Mouse (Mus musculus): ENCODE data around the gene Atp8a2. TPM values are rescaled to one million over a fixed set of nuclear protein-coding genes. Genes with fewer than 3 reads are reported as not detected.

Gene Atp8a2
- total RNA-seq, 2 experiments from 2014 or later, result 0.50 to 0.71 TPM

DNA sequence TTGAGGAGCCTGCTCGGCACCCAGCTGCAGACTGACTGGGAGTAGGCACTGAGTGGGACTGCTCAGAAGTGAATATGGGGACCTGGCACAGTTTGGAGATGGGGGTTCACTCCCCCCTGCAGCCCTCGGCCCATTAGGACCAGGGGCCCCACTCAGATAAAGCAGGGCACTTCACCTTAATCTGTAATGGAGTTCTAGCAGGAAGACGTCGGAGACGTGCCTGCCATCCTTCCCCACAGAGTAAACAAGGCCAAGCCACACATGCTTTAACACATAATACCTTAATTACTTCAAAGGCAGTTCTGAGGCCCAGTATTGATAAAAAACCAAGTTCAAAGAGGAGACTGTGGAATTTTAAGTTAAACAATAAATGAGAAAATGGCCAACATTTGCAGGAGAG, 510.8 kb downstream of the Atp8a2 start:
- Histone ChIP-seq H3K4me3 (no peak overlapping the region), H3K27ac (no peak overlapping the region)
- no peak for TF ChIP-seq CTCF (IDR thresholded peaks at IDR 0.05)
- DNase-seq, result no peak
- intact Hi-C loops (cut with DNase I), result no loop called here

DNA sequence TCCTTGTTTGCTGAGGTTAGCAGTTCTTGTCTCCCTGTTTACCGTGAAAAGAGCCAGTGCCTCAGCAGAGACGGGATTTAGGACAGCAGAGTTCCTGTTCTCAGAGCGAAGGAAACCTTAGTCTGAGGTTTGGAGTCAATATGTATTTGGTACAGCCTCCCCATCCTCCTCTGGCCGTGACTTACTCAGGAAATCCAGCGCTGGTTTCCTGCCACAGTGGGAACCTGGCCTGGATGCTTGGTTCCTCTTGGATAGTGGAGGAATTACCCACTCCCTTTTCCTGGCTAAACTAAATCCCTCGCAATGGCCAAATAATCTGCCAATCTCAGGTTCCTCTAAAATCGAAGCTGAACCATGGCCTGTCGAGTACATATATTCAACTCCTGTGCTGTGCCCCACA, 511.6 kb downstream of the Atp8a2 start:
- intact Hi-C loops (cut with DNase I), result no loop called here
- no peak for DNase-seq
- Histone ChIP-seq H3K27ac (0 out of 2 replicates have a peak overlapping the region, but pooled peaks have one; percentile 48), H3K4me3 (peak overlapping the region; percentile 31)
- no peak for TF ChIP-seq CTCF (IDR thresholded peaks at IDR 0.05)

DNA sequence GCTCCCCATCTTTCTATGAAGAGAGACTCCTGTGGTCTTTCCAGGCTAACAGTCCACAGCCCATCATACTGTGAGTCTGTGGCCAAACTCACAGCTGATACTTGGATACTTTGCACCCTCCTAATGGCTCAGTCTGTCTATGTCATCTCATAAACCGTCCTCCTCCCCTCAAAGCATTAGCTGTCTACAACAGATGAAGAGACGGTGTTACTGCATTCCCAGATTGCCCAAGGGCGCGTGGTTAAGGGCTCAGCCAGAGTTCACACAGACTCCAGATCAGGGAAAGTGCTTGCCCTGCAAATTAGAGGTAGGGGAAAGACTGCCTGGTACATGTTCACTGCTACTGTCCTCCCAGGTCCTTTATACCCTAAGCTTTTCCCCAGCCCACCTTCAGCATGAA, 515.1 kb downstream of the Atp8a2 start:
- no peak for TF ChIP-seq CTCF (IDR thresholded peaks at IDR 0.05)
- H3K27ac ChIP-seq, result no peak overlapping the region
- DNase-seq, result no peak
- H3K4me3 ChIP-seq, result no peak overlapping the region
- intact Hi-C loops (cut with DNase I), result no loop called here

DNA sequence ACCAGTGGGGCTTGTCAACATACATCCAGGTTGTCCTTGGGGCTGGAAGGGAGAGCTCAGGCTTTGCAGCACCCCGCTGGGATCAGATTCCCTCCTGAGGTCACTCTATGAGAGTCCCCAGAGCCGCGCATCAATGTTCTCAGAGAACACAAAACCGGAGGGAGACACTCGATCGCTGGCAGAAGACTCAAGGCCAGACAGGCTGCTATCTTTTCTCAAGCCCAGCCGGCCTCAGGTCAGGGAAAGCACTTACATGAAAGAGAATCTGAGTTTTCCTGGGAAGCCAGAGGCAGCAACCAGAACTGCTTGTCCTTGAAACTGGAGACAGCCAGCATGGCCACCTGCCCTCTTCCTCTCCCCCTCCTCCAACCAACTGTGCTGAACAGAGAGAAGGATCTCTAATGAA, 519.4 kb downstream of the Atp8a2 start:
- DNase-seq, result peak; percentile 78
- H3K27ac ChIP-seq, result peak overlapping the region; percentile 82
- H3K4me3 ChIP-seq, result 0 out of 2 replicates have a peak overlapping the region, but pooled peaks have one; percentile 19
- no peak for TF ChIP-seq CTCF (IDR thresholded peaks at IDR 0.05)
- intact Hi-C loops (cut with DNase I), result loop anchor here (2.0 kb wide), 2 partner anchors 43 to 51 kb away; no protein-coding TSS in a partner anchor

DNA sequence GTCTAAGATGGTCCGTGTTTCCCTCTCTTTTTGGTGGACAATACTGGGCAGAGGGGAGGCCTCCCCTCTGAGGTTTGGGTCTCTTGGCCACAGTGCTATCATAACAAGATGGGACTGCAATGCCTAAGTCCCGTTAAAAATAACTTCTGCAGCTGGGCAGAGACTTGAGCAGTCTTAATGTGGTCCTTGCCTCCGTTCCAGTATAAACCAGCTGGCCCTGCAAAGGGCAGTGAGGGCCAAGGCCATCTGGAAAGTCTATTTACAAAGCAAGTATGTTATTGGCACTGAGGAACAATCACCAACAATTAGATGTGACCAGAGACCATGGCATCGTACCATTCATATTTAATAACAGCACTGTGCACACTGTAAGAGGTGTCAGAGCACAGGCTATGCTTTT, 521.6 kb downstream of the Atp8a2 start:
- DNase-seq, result peak; percentile 51
- intact Hi-C loops (cut with DNase I), result no loop called here
- peak overlapping the region; percentile 81 for H3K27ac ChIP-seq

DNA sequence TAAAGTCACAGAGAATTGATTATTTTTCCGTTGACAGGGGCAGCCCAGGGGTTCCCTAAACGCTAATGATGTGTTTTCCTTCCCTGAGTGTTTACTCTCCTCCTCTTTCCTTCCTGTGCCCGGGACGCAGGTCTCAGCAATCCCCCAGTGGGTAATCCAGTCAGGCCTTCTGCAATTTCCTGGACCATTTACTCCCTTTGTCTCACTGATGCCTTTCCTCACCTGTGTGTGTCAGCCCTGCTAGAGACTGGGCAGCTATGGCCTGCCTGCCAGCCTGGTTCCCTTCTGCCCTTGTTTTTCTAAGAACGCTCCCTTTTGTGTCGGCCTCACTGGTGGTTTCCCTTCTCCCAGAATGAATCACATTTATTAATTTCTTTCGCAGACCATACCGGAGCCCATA, 522.4 kb downstream of the Atp8a2 start:
- DNase-seq, result no peak
- TF ChIP-seq CTCF (IDR thresholded peaks at IDR 0.05), result no peak
- intact Hi-C loops (cut with DNase I), result no loop called here
- Histone ChIP-seq H3K27ac (peak overlapping the region; percentile 81), H3K4me3 (no peak overlapping the region)

More for the DNA sequence above, 521.6 kb downstream of the Atp8a2 start:
- H3K4me3 ChIP-seq, result no peak overlapping the region
- no peak for TF ChIP-seq CTCF (IDR thresholded peaks at IDR 0.05)

DNA sequence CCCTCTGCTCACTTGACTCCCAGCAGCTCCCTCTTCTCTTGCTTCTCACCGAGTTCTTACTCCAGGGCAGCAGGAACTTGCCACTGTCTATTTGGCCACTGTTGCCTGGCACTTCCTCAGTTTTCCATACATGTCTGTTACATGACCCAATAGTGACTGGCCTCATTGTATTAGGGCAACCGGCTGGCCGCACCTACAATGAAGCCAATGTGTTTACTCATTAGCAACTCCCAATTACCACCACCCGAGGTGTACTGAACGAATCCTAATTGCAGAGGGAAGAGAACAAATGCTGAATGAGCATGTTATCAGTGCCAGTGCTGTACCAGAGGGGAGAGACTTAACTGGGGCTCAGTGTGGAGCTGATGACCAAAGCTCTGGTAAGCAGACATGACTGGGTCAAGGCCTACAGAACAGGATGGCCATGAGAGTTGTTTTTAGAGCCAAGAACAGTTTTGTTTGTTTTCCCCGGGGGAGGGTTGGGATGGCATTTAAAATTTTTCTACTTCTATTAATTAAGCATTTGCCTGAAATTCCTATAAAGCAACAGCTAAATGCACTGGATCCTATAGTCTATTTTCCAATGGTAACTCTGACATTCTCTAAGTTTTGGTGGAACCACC, 524.0 kb downstream of the Atp8a2 start:
- TF ChIP-seq CTCF (IDR thresholded peaks at IDR 0.05), result no peak
- DNase-seq, result no peak
- Histone ChIP-seq H3K27ac (no peak overlapping the region), H3K4me3 (no peak overlapping the region)
- intact Hi-C loops (cut with DNase I), result no loop called here

DNA sequence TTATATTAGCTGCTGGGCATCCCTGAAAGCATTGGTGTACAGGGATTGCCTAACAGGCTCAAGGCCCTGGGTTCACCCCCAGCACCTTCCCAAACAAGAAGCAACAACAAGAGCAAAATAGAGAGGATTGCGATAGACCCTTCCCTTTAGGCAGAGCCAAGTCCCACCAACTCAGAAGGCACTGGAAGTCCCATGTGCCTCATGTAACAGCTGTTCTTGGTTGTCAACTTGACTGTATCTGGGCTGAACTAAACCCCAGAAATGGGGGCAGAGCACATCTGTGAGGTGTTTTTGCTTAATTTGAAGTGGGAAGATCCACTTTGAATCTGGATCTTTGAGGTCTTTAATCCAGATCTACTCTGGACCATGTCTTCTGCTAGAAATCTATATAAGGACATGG, 539.9 kb downstream of the Atp8a2 start:
- peak overlapping the region; percentile 89 for H3K27ac ChIP-seq
- DNase-seq, result no peak
- intact Hi-C loops (cut with DNase I), result loop anchor here (2.0 kb wide), 1 partner anchor 30 kb away; no protein-coding TSS in a partner anchor
- no peak for TF ChIP-seq CTCF (IDR thresholded peaks at IDR 0.05)
- H3K4me3 ChIP-seq, result peak overlapping the region; percentile 24; the same call in 1 of the 2 replicates

DNA sequence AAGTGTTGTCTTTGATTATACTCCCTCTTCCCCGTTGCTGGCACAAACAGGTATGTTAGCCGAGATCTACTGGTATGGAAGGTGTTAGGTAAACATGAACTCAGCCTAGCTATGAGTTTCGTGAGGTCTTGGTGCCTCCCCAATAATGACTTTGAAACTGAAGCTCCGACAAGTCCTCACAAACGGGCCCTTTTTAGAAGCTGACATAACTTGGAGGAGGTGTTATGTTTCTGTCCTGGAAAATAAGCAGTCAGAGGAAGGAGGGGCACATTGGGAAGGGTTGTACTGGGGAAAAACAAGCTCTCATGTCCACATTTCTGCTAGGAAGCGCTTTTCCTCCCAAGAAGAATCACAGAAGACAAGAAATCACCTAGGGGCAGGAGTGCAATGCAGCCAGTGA, 540.4 kb downstream of the Atp8a2 start:
- no peak for TF ChIP-seq CTCF (IDR thresholded peaks at IDR 0.05)
- peak overlapping the region; percentile 89 for H3K27ac ChIP-seq
- peak overlapping the region; percentile 24; the same call in 1 of the 2 replicates for H3K4me3 ChIP-seq
- intact Hi-C loops (cut with DNase I), result loop anchor here (2.0 kb wide), 1 partner anchor 30 kb away; no protein-coding TSS in a partner anchor
- peak; percentile 29 for DNase-seq

DNA sequence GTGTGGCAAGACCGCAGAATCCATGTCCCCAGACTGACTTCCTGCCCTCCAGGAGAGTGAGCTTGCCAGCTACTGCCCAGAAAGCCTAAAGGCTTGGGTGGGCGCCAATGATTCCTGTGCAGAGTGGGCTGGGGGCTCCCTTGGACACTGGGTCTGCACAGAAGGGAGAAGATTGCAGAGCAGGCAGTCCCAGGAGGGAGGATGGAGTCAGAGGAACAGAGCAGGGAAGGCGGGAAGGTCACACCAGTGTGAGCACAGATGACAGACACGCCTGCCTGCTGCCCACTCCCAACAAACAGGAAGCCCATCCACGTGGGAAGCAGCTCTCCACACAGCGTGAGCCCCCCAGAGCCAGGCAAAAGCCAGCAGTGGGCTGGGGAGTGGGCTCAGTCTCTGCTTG, 547.6 kb downstream of the Atp8a2 start:
- Histone ChIP-seq H3K4me3 (no peak overlapping the region), H3K27ac (no peak overlapping the region)
- intact Hi-C loops (cut with DNase I), result no loop called here
- no peak for DNase-seq
- no peak for TF ChIP-seq CTCF (IDR thresholded peaks at IDR 0.05)

DNA sequence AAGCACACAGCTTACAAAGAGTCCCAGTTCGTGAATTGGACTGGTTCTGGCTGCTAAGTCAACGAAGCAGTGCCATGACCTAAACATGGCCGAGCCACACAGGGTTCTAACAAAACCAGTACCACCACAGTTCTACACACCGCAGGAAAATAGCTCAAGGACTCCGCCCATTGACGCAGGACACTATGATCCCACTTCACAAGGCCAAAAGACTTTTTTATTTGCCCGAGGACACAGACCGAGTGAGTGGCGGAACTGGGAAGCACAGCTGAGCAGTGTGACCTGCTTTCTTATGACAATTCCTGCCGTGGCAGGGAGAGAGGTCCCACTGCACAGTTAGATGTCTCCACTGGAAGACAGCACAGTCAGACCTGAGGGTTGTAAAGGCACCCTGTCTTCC, 548.4 kb downstream of the Atp8a2 start:
- no peak for TF ChIP-seq CTCF (IDR thresholded peaks at IDR 0.05)
- no peak for DNase-seq
- intact Hi-C loops (cut with DNase I), result no loop called here
- Histone ChIP-seq H3K27ac (no peak overlapping the region), H3K4me3 (no peak overlapping the region)

DNA sequence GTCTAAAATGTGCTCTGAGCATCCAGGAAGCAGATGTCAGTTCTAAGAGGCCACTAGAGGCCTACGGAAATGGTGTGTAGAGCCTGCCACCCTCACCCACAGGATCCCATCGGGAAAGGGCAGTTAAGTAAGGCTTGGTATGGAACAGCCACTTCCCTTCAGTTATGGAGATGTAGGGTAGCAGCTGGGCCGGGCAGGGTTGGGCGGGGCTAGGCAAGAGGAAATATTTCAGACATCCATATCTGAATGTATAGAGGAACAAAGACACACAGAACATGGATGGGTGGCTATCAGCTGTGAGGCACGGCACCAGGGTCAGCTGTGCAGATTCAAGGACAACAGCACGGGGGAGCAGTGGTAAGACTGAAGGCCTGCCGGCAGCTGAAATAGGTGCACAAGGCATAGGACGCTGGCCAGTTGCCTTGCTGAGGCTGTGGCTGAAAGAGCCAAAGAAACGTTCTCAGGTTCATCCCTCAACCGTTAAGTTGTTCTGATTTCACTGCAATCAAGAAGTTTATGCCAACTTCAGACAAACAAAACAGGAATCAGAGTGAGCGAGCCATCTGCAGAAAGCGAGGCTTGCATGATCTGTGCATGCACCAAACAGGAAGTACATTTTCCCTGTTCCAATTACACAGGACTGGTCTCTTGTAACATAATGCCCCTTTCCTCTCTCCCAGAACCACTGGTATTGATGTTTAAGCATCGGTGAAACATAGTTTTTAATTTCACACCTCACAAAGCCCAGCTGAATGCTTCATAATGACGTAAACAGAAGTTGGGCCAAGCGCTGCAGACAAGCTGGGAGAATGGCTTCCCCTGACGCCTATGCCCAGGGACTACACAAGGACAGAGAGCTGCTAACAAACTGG, 549.9 kb downstream of the Atp8a2 start:
- peak overlapping the region; percentile 28; the same call in 1 of the 2 replicates for H3K27ac ChIP-seq
- intact Hi-C loops (cut with DNase I), result no loop called here
- DNase-seq, result peak; percentile 62
- no peak overlapping the region for H3K4me3 ChIP-seq
- TF ChIP-seq CTCF (IDR thresholded peaks at IDR 0.05), result peak; percentile 47

DNA sequence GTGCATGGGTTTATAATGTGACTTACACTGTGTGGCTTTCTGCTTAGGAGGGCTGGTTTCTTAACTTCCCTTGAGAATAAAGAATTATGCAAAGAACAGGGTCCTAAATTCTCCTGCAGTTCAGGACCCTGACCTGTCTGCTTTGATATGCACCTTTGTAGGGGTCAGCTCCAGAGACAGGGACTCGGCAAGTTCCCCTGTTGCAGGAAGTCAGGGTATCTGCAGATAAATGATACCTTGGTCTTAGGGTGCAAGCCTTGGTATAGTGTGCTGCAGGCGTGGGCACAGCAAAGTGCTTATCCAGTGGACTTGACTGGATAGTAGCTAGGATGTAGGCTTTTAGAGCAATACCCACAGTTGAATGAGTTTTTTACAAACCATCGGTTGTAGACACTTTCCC, 552.1 kb downstream of the Atp8a2 start:
- no peak overlapping the region for H3K27ac ChIP-seq
- intact Hi-C loops (cut with DNase I), result no loop called here
- H3K4me3 ChIP-seq, result no peak overlapping the region
- DNase-seq, result no peak
- TF ChIP-seq CTCF (IDR thresholded peaks at IDR 0.05), result no peak
